Mouse (Mus musculus): ENCODE data around the gene Alyref.
"Not testable (repeated sequence)": the region's sequence is repeated elsewhere in the genome, so short reads cannot be mapped to it uniquely, and the experiment has no call there.

The Alyref gene

DNA sequence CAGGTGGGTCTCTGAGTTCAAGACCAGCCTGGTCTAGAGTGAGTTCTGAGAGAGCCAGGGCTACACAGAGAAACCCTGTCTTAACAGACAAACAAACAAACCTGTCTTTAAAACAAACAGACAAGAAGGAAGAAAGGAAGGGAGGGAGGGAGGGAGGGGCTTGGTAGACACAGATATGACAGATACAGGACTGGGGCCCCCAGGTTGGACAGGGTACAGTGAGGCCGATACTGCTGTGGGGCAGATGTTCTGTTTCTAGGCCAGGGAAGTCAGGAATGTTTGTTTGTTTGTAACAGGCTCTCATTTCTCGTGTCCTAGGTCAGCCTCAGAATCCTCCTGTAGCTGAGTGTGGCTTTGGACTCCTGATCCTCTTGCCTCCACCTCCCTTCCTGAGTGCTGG, 5.4 kb upstream of the Alyref start:
- no peak for DNase-seq (ENCODE audit: low spot score in 2 of 2)

DNA sequence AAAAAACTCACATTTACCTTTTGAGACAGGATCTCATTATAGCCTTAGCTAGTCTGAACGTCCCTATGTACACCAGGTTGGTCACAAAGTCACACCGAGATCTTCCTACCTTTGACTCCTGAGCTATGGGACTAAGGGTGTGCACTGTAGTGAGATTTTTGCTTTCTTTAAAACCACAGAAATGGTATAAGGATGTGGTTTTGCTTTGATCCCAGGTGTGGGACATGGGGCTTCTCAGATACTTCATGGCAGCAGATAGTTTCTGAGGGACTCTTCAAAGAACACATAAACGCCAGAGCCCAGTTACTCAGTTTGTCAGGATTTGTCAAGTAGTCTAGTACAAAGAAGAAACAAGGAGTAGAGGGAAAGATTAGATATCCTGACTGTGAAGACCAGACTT, 2.6 kb upstream of the Alyref start:
- DNase-seq (ENCODE audit: low spot score in 2 of 2) = no peak

DNA sequence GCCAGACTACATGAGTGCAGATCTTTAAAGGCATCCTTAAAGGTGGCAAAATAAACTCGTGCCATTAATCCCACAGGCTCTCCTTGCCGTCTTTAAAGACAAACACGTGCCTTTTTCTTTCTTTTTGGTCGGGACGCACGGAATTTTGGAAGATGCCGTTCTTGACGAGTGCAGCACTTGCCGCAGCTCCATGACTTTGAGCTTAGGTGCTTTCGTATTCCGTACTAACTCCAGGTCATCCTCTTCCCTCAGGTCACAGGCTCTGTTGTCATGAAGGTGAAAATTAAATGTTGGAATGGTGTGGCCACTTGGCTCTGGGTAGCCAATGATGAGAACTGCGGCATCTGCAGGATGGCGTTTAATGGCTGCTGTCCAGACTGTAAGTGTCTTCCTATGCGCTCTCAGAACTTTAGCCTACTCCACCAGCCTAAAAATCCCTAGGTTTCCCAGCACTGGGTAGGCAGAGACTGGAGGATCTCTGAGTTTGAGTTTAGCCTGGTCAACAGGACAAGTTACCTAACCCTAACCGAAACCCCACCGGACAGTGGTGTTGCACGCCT, 905 bp upstream of the Alyref start:
- DNase-seq (ENCODE audit: low spot score in 2 of 2) = no peak

DNA sequence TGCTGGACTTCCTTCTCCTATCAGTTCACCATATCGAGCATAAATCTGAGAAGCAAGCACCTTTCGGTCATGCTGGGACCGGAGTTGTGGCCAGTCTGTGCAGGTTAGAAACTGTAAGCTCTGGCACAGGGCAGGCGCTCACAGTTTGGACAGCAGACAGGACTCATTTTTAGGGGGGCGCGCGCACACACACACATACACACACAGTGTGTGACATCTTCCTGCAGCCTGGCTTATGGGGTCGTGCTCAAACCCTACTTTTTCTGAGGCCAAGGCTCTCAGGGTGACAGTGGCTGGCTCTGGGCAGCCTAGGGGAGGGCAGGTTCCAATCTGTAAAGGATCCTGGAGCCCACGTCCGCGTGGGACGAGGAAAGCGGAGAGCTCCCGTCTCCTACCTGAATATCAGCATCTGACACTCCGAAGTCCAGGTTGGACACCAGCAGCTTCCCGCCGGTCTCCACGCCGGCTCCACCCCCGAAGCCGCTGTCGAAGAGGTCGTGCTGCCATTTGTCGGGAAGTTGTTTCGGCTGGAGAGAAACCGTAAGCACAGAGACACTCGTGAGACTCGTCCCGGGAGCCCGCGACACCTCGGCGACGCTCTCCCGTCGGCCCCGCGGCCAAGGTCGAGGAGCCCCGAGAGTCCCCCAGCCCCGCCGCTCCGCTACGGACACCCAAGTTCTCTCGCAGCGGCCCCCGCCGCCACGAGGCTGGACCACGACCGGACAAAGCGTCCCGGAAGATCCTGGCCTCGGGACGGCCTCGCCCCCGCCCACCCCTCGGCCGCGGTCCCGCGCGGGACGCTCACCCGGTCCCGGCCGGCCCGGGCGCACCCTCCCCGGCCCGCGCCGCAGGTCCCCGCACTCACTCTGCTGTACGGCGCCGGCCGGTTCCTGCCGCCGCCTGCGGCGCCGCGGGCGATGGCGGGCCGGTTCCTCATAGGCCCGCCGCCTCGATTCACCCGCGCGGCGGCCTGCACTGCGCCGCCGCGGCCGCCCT, 627 bp downstream of the Alyref start:
- no peak for DNase-seq (ENCODE audit: low spot score in 2 of 2)

DNA sequence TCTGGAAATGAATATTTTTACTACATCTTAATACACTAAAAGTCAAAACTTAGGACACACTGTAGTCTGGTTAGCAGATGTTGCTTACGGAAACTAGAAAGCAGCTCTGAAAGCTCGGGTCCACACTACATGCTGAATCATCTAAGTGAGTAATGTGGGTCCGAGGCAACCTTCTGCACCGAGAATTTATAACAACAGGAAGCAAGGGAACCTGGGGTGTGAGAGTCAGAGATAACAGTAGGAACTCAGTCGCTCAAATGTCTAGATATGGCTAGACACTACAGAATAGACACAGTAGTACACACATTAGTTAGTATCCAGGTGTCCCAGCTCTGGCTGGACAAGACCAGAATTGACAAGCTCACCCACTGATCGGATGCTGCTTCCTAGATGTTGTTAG, 9.6 kb downstream of the Alyref start:
- no peak for DNase-seq (ENCODE audit: low spot score in 2 of 2)

DNA sequence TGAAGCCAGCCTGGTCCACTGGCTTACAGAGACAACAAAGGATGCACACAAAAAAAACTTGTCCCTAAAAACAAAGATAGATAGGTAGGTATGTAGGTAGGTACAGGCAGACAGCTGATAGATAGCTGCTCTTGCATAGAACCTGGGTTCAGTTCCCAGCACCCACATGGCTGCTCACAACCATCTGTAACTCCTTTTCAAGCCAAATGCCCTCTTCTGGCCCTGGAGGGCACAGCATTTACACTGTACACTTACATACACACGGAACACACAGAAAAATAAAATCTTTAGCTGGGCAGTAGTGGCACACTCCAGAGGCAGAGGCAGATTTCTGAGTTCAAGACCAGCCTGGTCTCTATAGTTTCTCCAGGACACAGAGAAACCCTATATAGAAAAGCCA, 14.2 kb downstream of the Alyref start:
- no peak for DNase-seq (ENCODE audit: low spot score in 2 of 2)

DNA sequence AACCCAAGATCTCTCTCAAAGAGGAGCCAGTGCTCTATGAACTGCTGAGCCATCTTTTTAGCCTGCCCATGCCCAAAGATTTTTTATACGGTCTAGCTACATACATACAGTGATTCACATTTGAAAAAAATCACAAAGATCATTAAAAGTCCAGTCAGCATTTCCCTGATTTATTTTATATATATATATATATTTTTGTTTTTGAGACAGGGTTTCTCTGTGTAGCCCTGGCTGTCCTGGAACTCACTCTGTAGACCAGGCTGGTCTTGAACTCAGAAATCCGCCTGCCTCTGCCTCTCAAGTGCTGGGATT, 15.2 kb downstream of the Alyref start:
- not testable (repeated sequence) for DNase-seq (ENCODE audit: low spot score in 2 of 2)

DNA sequence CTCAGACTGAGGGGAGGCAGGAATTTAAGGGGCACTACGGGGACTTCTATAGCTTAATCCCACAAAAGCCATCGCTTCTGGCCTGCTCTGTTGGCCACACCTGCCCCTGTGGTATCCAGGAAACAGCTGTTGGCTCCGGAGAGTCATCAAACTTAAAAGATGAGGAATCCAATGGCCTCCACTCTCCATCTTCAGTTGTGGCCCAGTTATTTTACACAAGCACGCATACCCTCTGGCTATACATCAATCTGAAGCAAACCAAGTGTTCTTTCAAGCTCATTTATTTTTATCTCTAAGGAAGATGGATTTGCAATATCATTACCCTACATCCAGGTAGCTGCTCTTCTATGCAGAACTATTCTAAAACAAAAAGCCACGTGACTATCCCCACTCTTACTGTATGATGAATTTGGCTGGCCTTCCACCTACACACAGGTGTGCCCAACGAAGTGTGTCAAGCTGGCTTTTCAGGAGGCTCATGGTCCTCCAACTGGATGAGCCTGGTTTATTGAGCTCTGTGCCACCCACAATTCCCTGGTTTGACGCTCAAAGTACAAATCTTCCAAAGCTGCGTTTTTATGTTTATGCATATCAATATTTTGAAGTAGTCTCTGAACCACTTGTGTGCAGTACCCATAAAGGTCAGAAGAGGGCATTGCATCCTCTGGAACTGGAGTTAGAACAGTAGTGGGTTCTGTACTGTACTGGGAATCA, 15.7 kb downstream of the Alyref start:
- DNase-seq (ENCODE audit: low spot score in 2 of 2) = no peak

DNA sequence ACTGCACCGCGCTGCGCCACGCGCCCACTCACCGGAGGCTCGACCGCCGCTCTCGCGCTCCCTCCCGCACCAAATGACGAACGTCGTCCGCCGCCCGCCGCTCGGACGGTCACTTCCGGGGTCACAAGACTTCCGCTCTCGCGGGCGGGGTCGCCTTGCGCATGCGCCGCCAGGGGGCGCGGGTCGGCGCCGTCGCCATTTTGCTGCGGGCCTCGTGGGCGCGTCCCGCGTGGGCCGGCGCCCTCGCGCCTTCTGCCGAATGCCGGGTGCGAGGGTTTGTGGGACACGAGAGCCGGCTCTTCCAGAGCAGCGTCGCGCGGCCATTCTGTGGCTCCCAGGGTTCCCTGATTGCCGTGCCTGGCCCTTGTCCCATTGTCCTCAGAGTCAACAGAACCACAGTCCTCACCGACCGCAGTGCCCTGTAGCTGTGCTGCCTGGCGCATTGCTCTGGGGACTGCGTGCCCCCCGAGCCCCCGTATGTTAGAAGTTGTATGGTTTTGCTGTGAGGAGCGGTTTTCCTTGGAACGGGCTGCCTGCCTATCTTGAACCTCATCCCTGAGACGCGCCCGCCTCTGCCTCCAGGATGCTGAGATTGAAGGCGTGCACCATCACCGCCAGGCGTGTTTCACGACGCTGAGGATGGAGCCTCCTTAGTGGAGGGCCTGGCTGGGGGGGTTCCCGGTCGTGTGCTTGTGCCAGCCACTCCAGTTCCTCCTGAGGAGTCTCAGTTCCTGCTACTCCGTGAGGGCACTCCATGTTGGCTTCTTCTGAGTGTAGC, 16.5 kb downstream of the Alyref start, which contains the start of gene Arhgdia:
Gene Arhgdia, minus strand, starts transcription at position 135 of the 778 bp plus-strand sequence.
- DNase-seq (ENCODE audit: low spot score in 2 of 2) = peak; percentile 76 to 82

DNA sequence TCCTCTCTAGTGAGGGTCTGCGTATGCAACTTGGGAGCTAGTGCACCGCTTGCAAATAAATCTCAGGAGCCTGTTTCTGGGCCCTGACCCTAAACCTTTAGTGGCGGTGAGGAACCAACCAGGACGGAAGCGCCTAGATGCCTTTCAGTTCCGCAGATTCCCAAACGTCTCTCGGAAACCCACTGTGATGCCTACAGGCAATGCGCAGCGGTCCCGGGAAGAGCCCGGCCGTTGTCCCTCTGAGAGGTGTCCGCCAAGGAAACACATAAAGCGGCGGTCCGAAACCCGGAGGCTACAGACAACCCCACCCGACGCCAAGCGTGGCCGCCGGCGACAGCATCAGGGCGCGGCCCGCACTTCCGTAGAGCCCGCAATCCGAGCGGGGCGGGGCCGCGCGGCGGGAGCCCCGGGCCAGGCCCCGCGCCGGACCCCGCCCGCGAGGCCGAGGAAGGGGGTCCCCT, 17.3 kb downstream of the Alyref start:
- DNase-seq (ENCODE audit: low spot score in 2 of 2) = peak; percentile 34

DNA sequence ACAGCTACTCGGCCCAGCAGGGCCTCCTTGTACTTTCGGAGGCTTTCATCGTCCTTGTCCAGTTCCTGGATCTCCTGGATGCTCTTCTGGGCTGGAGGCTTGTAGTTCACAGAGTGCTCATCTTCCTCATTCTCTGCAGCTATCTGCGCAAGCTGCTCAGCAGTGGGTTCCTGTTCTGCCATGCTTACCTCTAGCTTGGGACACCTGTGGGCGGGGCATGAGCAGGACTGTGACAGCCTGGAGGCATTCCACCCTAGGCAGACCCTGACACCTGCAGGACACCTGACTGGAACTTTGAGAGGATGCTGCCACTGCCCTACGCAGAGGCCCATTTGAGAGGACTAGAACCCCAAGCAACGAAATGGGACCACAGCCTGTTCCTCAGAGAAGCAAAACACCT, 18.0 kb downstream of the Alyref start:
- peak in 1 of 2 experiments; percentile 38 for DNase-seq (ENCODE audit: low spot score in 2 of 2)

DNA sequence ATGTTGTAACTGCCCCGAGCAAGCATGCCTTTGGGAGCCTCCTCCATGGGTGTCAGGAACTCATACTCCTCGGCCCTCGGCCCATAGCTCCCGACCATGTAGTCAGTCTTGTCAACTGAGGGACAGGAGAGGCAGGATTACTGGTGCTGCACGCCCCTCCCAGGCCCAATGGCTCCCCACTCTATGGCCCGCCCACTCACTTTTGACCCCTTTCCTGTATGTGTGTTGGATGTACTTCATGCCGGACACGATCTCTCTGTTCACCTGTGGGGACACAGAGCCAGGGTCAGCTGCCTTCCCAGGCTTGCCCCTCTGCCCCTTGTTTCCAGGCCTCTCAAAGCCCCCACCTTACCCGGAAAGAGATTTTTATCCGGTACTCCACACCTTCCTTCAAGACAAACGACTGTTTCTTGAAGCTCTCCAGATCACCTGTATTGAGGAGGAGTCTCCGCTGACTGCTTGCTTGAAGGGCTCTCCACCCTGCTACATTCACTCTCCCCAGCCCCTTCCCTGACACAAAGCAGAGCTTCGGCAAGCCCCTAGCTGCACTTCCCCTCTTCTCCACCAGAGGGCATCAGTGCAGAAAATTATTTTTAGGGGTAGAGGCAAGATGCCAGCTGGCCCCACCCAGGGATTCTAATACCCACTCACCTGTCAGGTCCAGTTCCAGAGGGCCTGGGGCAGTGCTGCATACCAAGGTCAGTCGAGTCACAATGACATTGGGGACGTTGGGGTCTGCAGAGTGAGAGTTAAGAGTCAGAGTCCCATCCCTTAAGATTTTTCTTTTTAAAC, 18.7 kb downstream of the Alyref start:
- DNase-seq (ENCODE audit: low spot score in 2 of 2) = peak; percentile 36 to 71

DNA sequence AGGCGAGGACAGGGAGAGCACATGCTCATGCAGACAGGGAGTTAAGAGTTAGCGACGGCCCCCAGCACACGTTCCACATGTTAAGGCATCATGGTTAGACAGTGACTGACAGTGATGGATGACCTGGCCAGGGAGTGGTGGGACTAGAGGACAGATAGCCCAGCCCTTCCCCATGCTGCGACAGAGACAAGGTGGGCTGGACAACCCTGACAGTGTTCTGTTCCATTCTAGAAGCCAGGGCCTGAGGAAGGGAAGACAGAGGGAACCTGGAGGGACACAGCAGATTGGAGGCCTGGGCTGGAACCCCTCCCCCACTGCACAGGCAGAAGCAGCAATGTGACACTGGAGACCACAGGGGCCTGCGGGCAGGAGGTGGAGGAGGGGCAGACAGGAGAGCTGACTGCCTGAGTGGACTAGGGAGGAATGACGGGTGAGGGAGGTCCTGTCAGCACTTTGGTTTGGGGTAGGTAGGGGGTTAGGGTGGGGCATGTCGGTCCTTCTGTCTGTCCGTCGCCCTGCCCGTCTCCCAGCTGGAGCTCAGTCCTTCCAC, 19.4 kb downstream of the Alyref start:
- no peak for DNase-seq (ENCODE audit: low spot score in 2 of 2)

DNA sequence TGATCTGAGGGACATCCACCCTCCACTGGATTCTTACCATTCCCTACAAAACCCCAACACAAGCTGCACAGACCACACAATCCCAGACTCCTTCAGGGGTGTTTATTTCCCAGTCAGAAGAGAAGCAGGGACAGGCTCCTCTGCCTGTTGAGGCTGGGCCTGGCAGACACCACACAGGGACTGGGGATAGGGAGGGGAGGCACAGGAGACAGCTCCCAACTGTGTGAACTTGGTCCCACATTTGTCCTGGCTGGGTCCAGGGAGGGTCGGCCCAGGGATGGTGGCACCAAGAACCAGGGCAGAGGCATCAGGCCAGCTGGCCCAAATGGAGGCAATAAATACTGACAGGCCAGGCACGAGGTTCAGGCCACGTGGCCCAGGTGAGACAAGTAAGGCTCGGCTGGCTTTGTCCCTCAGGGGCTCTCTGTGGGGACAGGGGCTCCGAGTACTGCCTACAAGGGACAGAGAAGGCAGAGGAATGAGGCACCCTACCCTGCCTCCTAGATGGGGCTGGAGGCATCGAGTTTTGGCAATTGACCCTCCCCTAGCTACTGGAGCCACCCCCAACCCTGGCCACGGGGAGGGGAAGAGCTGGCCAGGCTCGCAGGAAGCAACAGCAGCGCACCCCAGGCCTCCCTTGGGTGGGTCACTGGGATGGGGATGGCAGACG, 20.0 kb downstream of the Alyref start:
- DNase-seq (ENCODE audit: low spot score in 2 of 2) = no peak

DNA sequence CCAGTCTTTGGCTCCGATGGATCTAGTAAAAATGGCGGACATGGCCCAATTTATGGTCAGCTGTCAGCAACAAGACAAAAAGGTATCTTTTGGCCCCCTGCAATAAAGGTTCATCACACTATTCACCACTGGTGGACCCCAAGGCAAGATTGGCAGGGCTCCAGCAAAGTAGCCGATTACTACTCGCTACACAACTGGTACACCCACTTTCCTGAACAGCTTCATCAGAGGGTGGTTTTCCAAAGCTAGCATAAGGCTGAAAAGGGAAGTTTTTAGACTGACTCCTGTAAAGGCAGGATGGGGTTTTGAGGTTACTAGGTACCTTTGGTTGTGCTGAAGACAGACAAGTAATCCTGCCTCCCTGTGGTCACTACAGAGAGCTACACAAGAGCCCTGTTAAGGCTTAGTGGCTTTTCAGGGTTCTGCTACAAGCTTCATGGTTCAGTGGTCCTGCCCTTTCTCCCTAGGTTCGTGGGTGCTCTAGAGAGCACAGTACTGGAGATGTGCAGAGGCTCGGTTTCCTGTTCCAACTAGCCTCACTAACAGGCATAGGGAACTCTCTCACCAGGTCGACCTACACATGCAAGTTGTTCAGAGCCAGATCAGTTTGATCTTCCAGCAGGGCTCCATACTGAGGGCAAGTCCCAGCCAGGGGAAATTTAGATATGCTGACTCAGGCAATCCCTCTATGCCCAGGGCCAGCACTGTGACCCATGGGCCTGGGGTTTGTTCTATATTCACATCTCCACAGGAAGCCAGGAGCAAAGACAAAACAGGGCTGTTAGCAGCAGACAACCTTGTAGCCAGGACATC, 20.7 kb downstream of the Alyref start:
- no peak for DNase-seq (ENCODE audit: low spot score in 2 of 2)

DNA sequence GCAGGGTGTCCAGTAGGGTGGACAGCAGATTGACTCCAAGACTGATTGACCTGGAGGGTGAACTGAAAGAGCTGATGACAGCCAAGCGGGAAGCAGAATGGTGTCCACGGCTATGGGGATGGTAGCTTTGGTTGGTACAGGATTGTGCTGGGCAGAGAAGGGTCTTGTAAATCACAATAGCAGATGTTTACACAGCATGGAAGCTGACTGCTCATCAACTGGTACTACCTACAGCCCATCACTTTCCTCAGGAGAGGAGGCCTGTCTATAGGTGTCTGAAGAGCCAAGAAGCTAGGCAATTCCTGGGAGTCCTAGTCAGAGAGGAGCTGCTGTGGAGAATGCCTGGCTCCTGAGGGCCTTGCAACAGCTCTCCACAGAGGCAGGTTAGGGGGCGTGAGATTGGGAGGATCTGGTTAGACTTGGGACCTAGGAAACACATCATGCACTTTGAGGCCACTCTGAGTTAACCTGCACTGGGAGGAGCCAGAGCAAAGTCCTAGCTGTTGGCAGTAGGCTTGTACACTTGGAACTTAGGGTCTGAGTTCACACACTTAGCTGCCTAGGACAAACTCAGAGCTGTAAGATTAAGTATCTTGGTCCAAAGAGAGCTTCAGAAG, 21.7 kb downstream of the Alyref start:
- DNase-seq (ENCODE audit: low spot score in 2 of 2) = no peak

DNA sequence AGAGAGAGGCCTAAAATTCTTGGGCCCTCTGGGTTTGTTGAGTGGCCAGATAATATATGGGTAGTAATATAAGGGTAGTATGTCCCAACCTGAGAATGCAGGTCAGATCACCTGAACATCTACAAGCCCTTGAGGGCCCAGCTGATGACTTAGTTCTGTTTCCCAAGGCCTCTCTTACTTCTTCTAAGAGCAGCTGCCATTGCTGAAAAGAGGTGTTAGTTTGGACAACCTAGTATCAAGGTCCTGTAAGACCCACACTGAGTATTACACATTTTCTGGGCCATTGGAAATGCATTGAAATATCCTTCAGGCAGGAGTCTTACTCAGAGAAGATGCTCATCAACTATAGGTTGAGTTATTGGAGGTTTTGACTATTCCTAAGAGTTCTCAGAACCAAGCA, 22.2 kb downstream of the Alyref start:
- DNase-seq (ENCODE audit: low spot score in 2 of 2) = no peak

DNA sequence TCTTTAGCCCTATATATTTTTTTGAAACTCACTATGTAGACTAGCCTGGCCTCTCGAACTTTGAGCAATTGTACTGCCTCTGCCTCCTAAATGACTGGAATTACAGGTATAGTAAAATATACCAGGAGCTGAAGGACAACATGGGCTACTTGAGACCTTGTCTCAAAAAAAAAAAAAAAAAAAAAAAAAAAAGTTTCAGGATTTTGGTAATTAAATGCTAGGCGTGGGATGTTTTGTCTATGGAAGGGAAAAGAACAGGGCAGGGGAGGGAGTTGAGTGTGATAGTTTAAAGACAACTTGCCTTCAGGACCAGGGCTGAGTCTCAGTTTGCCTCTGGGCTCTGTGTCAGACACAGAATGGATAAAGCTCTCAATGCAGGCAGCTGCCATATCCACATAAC, 23.1 kb downstream of the Alyref start:
- no peak for DNase-seq (ENCODE audit: low spot score in 2 of 2)

DNA sequence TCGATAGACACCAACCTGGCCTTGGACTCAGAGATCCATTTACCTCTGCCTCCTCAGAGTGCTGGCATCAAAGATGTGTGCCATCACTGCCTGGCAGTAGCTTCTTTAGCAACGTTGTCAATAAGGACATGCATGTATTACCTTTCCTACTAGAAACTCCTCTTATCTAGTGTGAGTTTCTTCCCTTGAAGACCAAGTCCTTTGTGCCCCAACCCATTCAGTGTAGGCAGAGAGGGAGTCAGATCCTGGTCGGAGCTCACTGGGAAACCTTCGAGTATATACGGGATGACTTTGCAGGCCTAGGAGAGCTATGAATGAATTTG, 23.9 kb downstream of the Alyref start:
- DNase-seq (ENCODE audit: low spot score in 2 of 2) = no peak

Data from urinary bladder, adult 18-20 months (tissue).